ENCODE assay signal across 8 mouse cellular contexts in the genomic region with DNA sequence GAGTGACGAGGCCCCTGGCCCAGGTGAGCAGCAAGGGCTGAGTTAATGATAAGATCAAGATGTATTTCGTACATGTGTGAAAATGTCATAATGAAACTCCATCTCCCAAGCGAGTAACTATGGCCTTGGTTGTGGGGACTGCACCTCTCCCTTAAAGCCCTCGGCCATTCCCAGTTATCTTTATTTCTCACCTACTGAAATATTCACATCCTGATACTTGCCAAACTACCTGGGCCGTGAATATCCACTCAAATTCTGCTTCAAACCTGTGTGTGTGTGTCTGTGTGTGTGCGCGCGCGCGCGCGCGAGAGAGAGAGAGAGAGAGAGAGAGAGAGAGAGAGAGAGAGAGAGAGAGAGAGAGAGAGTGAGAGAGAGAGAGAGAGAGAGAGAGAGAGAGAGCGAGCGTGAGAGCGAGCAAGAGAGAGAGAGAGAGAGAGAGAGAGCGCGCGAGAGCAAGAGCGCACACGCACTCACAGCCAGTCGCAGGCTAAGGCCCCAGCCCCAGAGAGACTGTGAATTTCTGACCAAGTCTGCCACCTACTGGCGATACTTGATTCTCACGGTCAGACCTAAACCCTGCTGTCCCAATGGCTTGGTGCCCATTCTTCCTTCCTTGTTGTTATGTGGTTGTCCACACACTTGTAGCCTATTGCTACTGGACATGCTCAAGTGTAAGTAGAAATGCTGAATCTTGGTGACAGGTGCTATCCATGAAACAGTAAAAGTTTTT. TPM values are rescaled to one million over a fixed set of nuclear protein-coding genes. Genes with fewer than 3 reads are reported as not detected.
A peak's percentile ranks its signal among the peaks of the same experiment; 100 is the strongest.
DNase-seq lines count a peak whose midpoint lies in the region; ATAC-seq lines count a peak whose summit lies in the region.

No protein-coding gene starts in this region.

- peak; percentile 85 for DNase-seq in T-cell, adult 2 months (ENCODE audit: low spot score)
- peak; percentile 90 to 96 for DNase-seq in cerebellum, postnatal 36 days
- peak; percentile 93 for DNase-seq in gastrocnemius, adult 18-20 months (ENCODE audit: low spot score)
- peak; percentile 84 to 85 for DNase-seq in layer of hippocampus, postnatal 36 days
- peak; percentile 92 for DNase-seq in lung, postnatal 25 days (ENCODE audit: low spot score)
- DNase-seq in retina, embryonic 14.5 days (ENCODE audit: low spot score), result peak; percentile 97
- DNase-seq in thymus, postnatal 36 days, result peak; percentile 77 to 79

- WGBS in hindbrain, embryonic 15.5 days, result 39% methylated on average over 21 of the region's 24 CpGs

- no peaks in the 10 kb centered on the region for H3K36me3 ChIP-seq in hindbrain, embryonic 15.5 days

- no peak overlapping the region for H3K9ac ChIP-seq in hindbrain, embryonic 15.5 days

- H3K27ac ChIP-seq in hindbrain, embryonic 15.5 days (replicated peaks), result no peak overlapping the region

- H3K27me3 ChIP-seq in hindbrain, embryonic 15.5 days, result 0 out of 2 replicates have a peak, but pooled peaks cover 3% of the 10 kb centered on the region

- H3K4me3 ChIP-seq in hindbrain, embryonic 15.5 days, result no peak overlapping the region

- H3K9me3 ChIP-seq in hindbrain, embryonic 15.5 days, result no peaks in the 10 kb centered on the region

- H3K4me2 ChIP-seq in hindbrain, embryonic 15.5 days, result peak overlapping the region; percentile 35

- peak; percentile 96 for ATAC-seq in hindbrain, embryonic 15.5 days (ENCODE audit: low FRiP score, low read depth)

- peaks cover 8% of the 10 kb centered on the region for H3K4me1 ChIP-seq in hindbrain, embryonic 15.5 days (replicated peaks)

RNA-seq across cellular contexts. Expression of a gene that starts 21.6 kb away (rescaled TPM):
- under 1 TPM; 0.24 to 0.62 TPM for total RNA-seq in gastrocnemius, adult 18-20 months (2021)
- 0.59 and 0.69 TPM in 2 replicates for polyA plus RNA-seq in hindbrain, embryonic 15.5 days (2015; fragmentation: Nextera tagmentation; extraction: Ambion mirVana)
- total RNA-seq in layer of hippocampus, postnatal 36 days (2021), result 1 to 10 TPM; 1.2 to 1.4 TPM

RNA-seq across cellular contexts. Expression of a gene that starts 29.0 kb away (rescaled TPM):
- 1 to 10 TPM; 8.1 to 9.0 TPM for total RNA-seq in gastrocnemius, adult 18-20 months (2021)
- 58.7 and 61.2 TPM in 2 replicates for polyA plus RNA-seq in hindbrain, embryonic 15.5 days (2015; fragmentation: Nextera tagmentation; extraction: Ambion mirVana)
- total RNA-seq in layer of hippocampus, postnatal 36 days (2021), result 10 to 100 TPM; 68.1 to 77.8 TPM

Comparison
In these comparisons a context has a peak if more than half of its experiments do, and no peak if none do; other contexts are left out.
1. RNA of a gene that starts 29.0 kb away (total RNA-seq): 68.1 to 77.8 TPM in layer of hippocampus, postnatal 36 days; 8.1 to 9.0 TPM in gastrocnemius, adult 18-20 months; every median in the first group is over 4 times any median in the second.
2. Peak in every context shown above with its lines, with median percentiles within 50 percentile points of each other: DNase-seq.